Mouse (Mus musculus): ENCODE data around the gene Ptpro. TPM values are rescaled to one million over a fixed set of nuclear protein-coding genes. Genes with fewer than 3 reads are reported as not detected.

Gene Ptpro
- total and polyA plus RNA-seq, 3 experiments: 0.11 to 0.16 TPM; not detected in 1

- Histone ChIP-seq H3K79me2 (replicated peaks; ENCODE audit: control insufficient read depth, extremely low read depth, insufficient read depth, poor library complexity, severe bottlenecking) (no peaks in the 10 kb centered on the region), H3K4me2 (ENCODE audit: insufficient read depth, low read depth, poor library complexity, severe bottlenecking) (no peak overlapping the region), H3K27ac (ENCODE audit: insufficient read depth, low read depth) (no peak overlapping the region), H3K9ac (ENCODE audit: insufficient read depth, low read depth) (no peak overlapping the region), H3K4me3 (replicated peaks in 1 of 3; ENCODE audit: low read depth in 2 of 3, low read length in 2 of 3, poor library complexity in 1 of 3) (no peak overlapping the region), H3K36me3 (replicated peaks in 1 of 2; ENCODE audit: control insufficient read depth in 1 of 2, insufficient read depth in 1 of 2, low read length in 1 of 2) (no peaks in the 10 kb centered on the region), H3K27me3 (replicated peaks) (no peaks in the 10 kb centered on the region), H3K9me3 (replicated peaks; ENCODE audit: low read length) (peaks cover 5% of the 10 kb centered on the region), H3K4me1 (ENCODE audit: control insufficient read depth in 1 of 2, insufficient read depth in 2 of 2) (peaks cover 0 to 9% of the 10 kb centered on the region in 2 experiments; a peak in 2 of 4 replicates)
- DNase-seq (ENCODE audit: extremely low read depth): no peak
- dilution Hi-C loops (cut with MboI; ENCODE audit: extremely low pct_ligation_motif_present, extremely low pct_unique_long_range_greater_than_20kb, low sequenced_read_pairs): no loop called here
- in situ Hi-C loops (cut with MboI; ENCODE audit: low pct_ligation_motif_present, low pct_unique_long_range_greater_than_20kb, low sequenced_read_pairs): loop anchor here (10.0 kb wide), 1 partner anchor 247 kb away; no protein-coding TSS in a partner anchor
- TF ChIP-seq USF2 (conservative IDR thresholded peaks at IDR 0.05; ENCODE audit: low read depth, low read length): no peak
- no peak for TF ChIP-seq MAZ (IDR thresholded peaks at IDR 0.05; ENCODE audit: low read depth, low read length)
- TF ChIP-seq POLR2AphosphoS2 (IDR thresholded peaks at IDR 0.05; ENCODE audit: low read depth, low read length): no peak
- no peak for TF ChIP-seq JUN (IDR thresholded peaks at IDR 0.05; ENCODE audit: insufficient read depth, low read depth, low read length)
- no peak for TF ChIP-seq IRF4 (IDR thresholded peaks at IDR 0.05; ENCODE audit: low read depth, low read length)
- no peak for TF ChIP-seq MAX (IDR thresholded peaks at IDR 0.05; ENCODE audit: low read length)
- no peak for TF ChIP-seq CHD1 (IDR thresholded peaks at IDR 0.05; ENCODE audit: low read depth, low read length)
- TF ChIP-seq ZNF384 (IDR thresholded peaks at IDR 0.05; ENCODE audit: low read depth, low read length): no peak
- no peak for TF ChIP-seq CTCF (conservative IDR thresholded peaks at IDR 0.05 in 1 of 2, IDR thresholded peaks at IDR 0.05 in 1 of 2; ENCODE audit: low read depth in 2 of 2, low read length in 2 of 2)
- TF ChIP-seq BHLHE40 (IDR thresholded peaks at IDR 0.05; ENCODE audit: low read depth, low read length): no peak
Measured at GRCm38 (mm10) chr6:137467696-137468095, 215.6 kb downstream of the Ptpro start.

- H3K79me2 ChIP-seq (replicated peaks; ENCODE audit: control insufficient read depth, extremely low read depth, insufficient read depth, poor library complexity, severe bottlenecking): no peaks in the 10 kb centered on the region
- no peaks in the 10 kb centered on the region for H3K27me3 ChIP-seq (replicated peaks)
- in situ Hi-C loops (cut with MboI; ENCODE audit: low pct_ligation_motif_present, low pct_unique_long_range_greater_than_20kb, low sequenced_read_pairs) (loop anchor here (10.0 kb wide), 1 partner anchor 245 kb away; no protein-coding TSS in a partner anchor), dilution Hi-C loops (cut with MboI; ENCODE audit: extremely low pct_ligation_motif_present, extremely low pct_unique_long_range_greater_than_20kb, low sequenced_read_pairs) (no loop called here)
- H3K9me3 ChIP-seq (replicated peaks; ENCODE audit: low read length): peaks cover 5% of the 10 kb centered on the region
- no peak overlapping the region for H3K9ac ChIP-seq (ENCODE audit: insufficient read depth, low read depth)
- H3K4me1 ChIP-seq (ENCODE audit: control insufficient read depth in 1 of 2, insufficient read depth in 2 of 2): peaks cover 0 to 17% of the 10 kb centered on the region in 2 experiments; a peak in 2 of 4 replicates
- TF ChIP-seq UBTF (IDR thresholded peaks at IDR 0.05; ENCODE audit: low read depth, low read length) (no peak), USF2 (conservative IDR thresholded peaks at IDR 0.05; ENCODE audit: low read depth, low read length) (no peak), RCOR1 (conservative IDR thresholded peaks at IDR 0.05; ENCODE audit: low read depth, low read length) (no peak), CHD2 (IDR thresholded peaks at IDR 0.05; ENCODE audit: low read length) (no peak), USF1 (IDR thresholded peaks at IDR 0.05; ENCODE audit: low read depth, low read length) (no peak), TCF12 (IDR thresholded peaks at IDR 0.05; ENCODE audit: low read depth, low read length) (no peak), MAZ (IDR thresholded peaks at IDR 0.05; ENCODE audit: low read depth, low read length) (no peak), NELFE (IDR thresholded peaks at IDR 0.05; ENCODE audit: low read depth, low read length) (no peak), ZC3H11A (IDR thresholded peaks at IDR 0.05; ENCODE audit: low read depth, low read length) (no peak)
- H3K36me3 ChIP-seq (replicated peaks in 1 of 2; ENCODE audit: control insufficient read depth in 1 of 2, insufficient read depth in 1 of 2, low read length in 1 of 2): no peaks in the 10 kb centered on the region
- no peak overlapping the region for H3K4me3 ChIP-seq (replicated peaks in 1 of 3; ENCODE audit: low read depth in 2 of 3, low read length in 2 of 3, poor library complexity in 1 of 3)
- no peak overlapping the region for H3K27ac ChIP-seq (ENCODE audit: insufficient read depth, low read depth)
- H3K4me2 ChIP-seq (ENCODE audit: insufficient read depth, low read depth, poor library complexity, severe bottlenecking): no peak overlapping the region
- no peak for DNase-seq (ENCODE audit: extremely low read depth)
Measured at GRCm38 (mm10) chr6:137469541-137469940, 217.4 kb downstream of the Ptpro start.
